Mouse (Mus musculus) adrenal gland, adult 2 months (tissue): ENCODE results near the gene Bahcc1. TPM values are rescaled to one million over a fixed set of nuclear protein-coding genes. Genes with fewer than 3 reads are reported as not detected.
A peak's percentile ranks its signal among the peaks of the same experiment; 100 is the strongest.

Experiments used
- DNase-seq: peaks from one replicate; pipeline ENCODE4 v3.0.0; 2021
- polyA plus RNA-seq: library from polyadenylated mRNA; depleted of rRNA; stranded (reverse); fragments of >200 nt; gene quantifications from 2 replicates; pipeline ENCODE4 v1.2.3, GENCODE M21; 2012
- total RNA-seq, 2 experiments: library from RNA; stranded (reverse); gene quantifications; 2 replicates each; pipeline ENCODE4 v1.2.3; 2021

Bahcc1 gene
- total and polyA plus RNA-seq, 3 experiments: 9.2 to 21.9 (median 19.5) TPM

- DNase-seq: no peak
Measured at GRCm38 (mm10) chr11:120297767-120298166, 65.0 kb downstream of the Bahcc1 start.

GRCm38 (mm10) chr11:120298441-120299141, 65.8 kb downstream of the Bahcc1 start:
- no peak for DNase-seq

GRCm38 (mm10) chr11:120299484-120299883, 66.7 kb downstream of the Bahcc1 start:
- DNase-seq: no peak

GRCm38 (mm10) chr11:120303119-120303518, 70.4 kb downstream of the Bahcc1 start:
- DNase-seq: no peak

GRCm38 (mm10) chr11:120303559-120304349, 71.0 kb downstream of the Bahcc1 start:
- no peak for DNase-seq

GRCm38 (mm10) chr11:120304350-120304694, 71.6 kb downstream of the Bahcc1 start:
- no peak for DNase-seq

GRCm38 (mm10) chr11:120304886-120305534, 72.3 kb downstream of the Bahcc1 start:
- DNase-seq: peak; percentile 94

GRCm38 (mm10) chr11:120305535-120306365, 73.0 kb downstream of the Bahcc1 start:
- DNase-seq: no peak

- no peak for DNase-seq
Measured at GRCm38 (mm10) chr11:120306366-120307131, 73.8 kb downstream of the Bahcc1 start.

GRCm38 (mm10) chr11:120307132-120307413, 74.3 kb downstream of the Bahcc1 start:
- no peak for DNase-seq

GRCm38 (mm10) chr11:120307566-120308430, 75.1 kb downstream of the Bahcc1 start:
- DNase-seq: peak; percentile 94

- DNase-seq: no peak
Measured at GRCm38 (mm10) chr11:120308441-120309320, 75.9 kb downstream of the Bahcc1 start.

GRCm38 (mm10) chr11:120310813-120311312, 78.1 kb downstream of the Bahcc1 start:
- peak; percentile 93 for DNase-seq

GRCm38 (mm10) chr11:120311561-120311960, 78.8 kb downstream of the Bahcc1 start:
- no peak for DNase-seq

GRCm38 (mm10) chr11:120312069-120312468, 79.3 kb downstream of the Bahcc1 start:
- no peak for DNase-seq

- DNase-seq: no peak
Measured at GRCm38 (mm10) chr11:120313906-120314685, 81.3 kb downstream of the Bahcc1 start.

GRCm38 (mm10) chr11:120314721-120315415, 82.1 kb downstream of the Bahcc1 start:
- no peak for DNase-seq

GRCm38 (mm10) chr11:120315416-120315761, 82.6 kb downstream of the Bahcc1 start:
- no peak for DNase-seq
